Mouse (Mus musculus): Measurements from ENCODE around the gene Dnah17. TPM values are rescaled to one million over a fixed set of nuclear protein-coding genes. Genes with fewer than 3 reads are reported as not detected.

Gene Dnah17
- total and polyA plus RNA-seq, 2 experiments from 2014 or later: 0.17 to 0.62 TPM

DNA sequence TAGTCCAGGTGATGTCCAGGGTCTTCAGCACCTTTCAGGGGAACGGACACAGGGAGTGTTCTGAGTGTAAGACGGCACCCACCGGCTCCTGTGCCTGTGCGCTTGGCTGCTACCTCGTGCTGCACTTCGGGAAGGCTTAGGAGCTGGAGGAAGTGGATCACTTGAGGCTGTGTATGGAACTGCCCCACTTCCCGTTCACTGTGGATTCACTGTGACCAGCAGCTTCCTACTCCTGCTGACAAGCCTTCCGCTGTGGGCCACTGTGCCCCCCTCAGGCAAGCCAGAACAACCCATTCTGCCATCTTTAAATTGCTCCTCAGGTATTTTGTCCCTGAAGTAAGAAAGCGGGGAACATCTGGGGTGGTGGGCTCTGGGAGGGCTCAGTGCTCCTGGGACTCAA, 35.4 kb downstream of the Dnah17 start:
- no peaks in the 10 kb centered on the region for H3K36me3 ChIP-seq (ENCODE audit: insufficient read depth)
- no peak overlapping the region for H3K4me3 ChIP-seq (ENCODE audit: low read depth, low read length)
- H3K4me1 ChIP-seq (ENCODE audit: insufficient read depth): no peaks in the 10 kb centered on the region
- H3K27me3 ChIP-seq (ENCODE audit: insufficient read depth, low read length): no peaks in the 10 kb centered on the region
- TF ChIP-seq CTCF (IDR thresholded peaks at IDR 0.05; ENCODE audit: low read depth): no peak
- DNase-seq: no peak
- H3K27ac ChIP-seq (ENCODE audit: low read depth, low read length): no peak overlapping the region
- 91% methylated on average over 9 of the region's 9 CpGs for WGBS
- H3K9me3 ChIP-seq (ENCODE audit: low read length): no peaks in the 10 kb centered on the region
- ATAC-seq: no peak
- H3K9ac ChIP-seq: no peak overlapping the region
- no peak overlapping the region for H3K4me2 ChIP-seq (ENCODE audit: low read depth)

DNA sequence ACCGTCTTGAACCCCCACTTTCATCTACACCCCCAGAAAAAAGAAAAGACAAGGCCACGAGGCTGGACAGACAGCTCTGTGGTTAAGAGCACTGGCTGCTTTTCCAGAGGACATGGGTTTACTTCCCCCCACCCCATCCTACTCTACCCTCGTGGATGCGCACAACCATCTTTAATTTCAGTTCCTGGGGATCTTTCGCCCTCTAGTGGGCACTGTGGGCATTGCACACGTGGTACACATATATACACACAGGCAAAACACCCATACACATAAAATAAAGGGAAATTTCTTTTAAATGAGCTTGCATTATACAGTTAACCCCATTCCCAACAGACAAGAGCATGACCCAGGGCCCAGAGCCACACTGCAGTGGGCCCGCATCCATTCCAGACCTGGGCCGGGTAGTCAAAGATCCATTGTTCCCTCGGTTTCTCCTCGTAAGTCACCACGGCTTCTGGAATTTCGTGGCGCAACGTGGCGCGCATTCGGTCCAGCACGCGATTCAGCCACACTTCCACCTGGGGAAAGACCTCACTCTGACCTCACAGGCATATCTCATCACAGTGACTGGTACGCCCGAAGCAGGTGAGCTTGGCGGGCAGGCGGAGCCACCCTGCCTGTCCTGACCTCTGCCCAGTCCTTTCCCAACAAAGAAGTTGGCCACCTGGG, 39.3 kb downstream of the Dnah17 start:
- Histone ChIP-seq H3K4me1 (ENCODE audit: insufficient read depth) (no peaks in the 10 kb centered on the region), H3K27me3 (ENCODE audit: insufficient read depth, low read length) (no peaks in the 10 kb centered on the region), H3K36me3 (ENCODE audit: insufficient read depth) (no peaks in the 10 kb centered on the region), H3K4me3 (ENCODE audit: low read depth, low read length) (no peak overlapping the region), H3K27ac (ENCODE audit: low read depth, low read length) (no peak overlapping the region), H3K9ac (no peak overlapping the region), H3K4me2 (ENCODE audit: low read depth) (no peak overlapping the region), H3K9me3 (ENCODE audit: low read length) (no peaks in the 10 kb centered on the region)
- 88% methylated on average over 23 of the region's 23 CpGs for WGBS
- peak; percentile 68 for TF ChIP-seq CTCF (IDR thresholded peaks at IDR 0.05; ENCODE audit: low read depth)
- DNase-seq (peak; percentile 29), ATAC-seq (no peak)

DNA sequence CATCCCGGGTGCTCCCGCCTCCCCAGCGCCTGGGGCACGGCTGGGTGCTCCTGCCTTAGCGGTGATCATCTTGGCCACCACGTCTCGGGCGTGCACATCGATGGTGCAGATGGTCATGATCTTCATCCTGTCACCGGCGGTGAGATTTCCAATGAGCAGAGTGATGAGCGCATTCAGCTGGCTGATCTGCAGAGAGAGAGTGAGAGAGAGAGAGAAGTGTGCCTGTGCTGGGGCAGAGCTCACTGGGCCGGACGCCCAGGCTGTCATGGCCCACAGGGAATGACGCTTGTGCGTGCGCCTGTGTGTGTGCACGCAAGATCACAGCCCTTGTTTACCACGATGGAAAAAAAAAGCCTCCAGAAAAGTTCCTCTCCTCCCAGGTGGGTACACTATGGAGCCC, 41.5 kb downstream of the Dnah17 start:
- WGBS: 84% methylated on average over 19 of the region's 19 CpGs
- no peak for TF ChIP-seq CTCF (IDR thresholded peaks at IDR 0.05; ENCODE audit: low read depth)
- H3K9ac ChIP-seq: no peak overlapping the region
- H3K27ac ChIP-seq (ENCODE audit: low read depth, low read length): no peak overlapping the region
- H3K9me3 ChIP-seq (ENCODE audit: low read length): no peaks in the 10 kb centered on the region
- no peaks in the 10 kb centered on the region for H3K36me3 ChIP-seq (ENCODE audit: insufficient read depth)
- H3K4me3 ChIP-seq (ENCODE audit: low read depth, low read length): no peak overlapping the region
- H3K4me1 ChIP-seq (ENCODE audit: insufficient read depth): no peaks in the 10 kb centered on the region
- H3K27me3 ChIP-seq (ENCODE audit: insufficient read depth, low read length): no peaks in the 10 kb centered on the region
- DNase-seq (no peak), ATAC-seq (no peak)
- no peak overlapping the region for H3K4me2 ChIP-seq (ENCODE audit: low read depth)

DNA sequence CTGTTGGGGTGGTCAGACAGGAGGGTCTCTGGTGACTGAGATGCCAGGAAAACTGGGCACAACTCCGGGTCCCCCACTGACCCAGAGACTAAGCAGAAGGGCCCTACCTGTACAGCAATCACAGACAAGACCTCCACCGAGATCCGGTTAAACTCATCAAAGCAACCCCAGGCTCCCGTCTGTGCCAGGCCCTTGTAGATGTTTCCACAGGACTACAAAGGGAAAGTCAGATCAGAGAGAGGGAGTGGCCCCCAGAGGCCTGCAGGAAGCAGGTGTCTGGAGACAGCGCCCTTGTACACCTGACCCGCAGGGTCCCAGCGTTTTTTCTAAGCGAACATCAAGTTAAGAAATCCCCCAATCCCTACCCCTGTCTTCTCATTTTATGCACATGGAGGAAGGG, 44.5 kb downstream of the Dnah17 start:
- H3K4me3 ChIP-seq (ENCODE audit: low read depth, low read length): no peak overlapping the region
- no peak for ATAC-seq
- no peaks in the 10 kb centered on the region for H3K9me3 ChIP-seq (ENCODE audit: low read length)
- no peaks in the 10 kb centered on the region for H3K4me1 ChIP-seq (ENCODE audit: insufficient read depth)
- H3K27me3 ChIP-seq (ENCODE audit: insufficient read depth, low read length): no peaks in the 10 kb centered on the region
- no peaks in the 10 kb centered on the region for H3K36me3 ChIP-seq (ENCODE audit: insufficient read depth)
- 82% methylated on average over 8 of the region's 8 CpGs for WGBS
- H3K4me2 ChIP-seq (ENCODE audit: low read depth): no peak overlapping the region
- DNase-seq: no peak
- no peak overlapping the region for H3K9ac ChIP-seq
- TF ChIP-seq CTCF (IDR thresholded peaks at IDR 0.05; ENCODE audit: low read depth): no peak
- H3K27ac ChIP-seq (ENCODE audit: low read depth, low read length): no peak overlapping the region

DNA sequence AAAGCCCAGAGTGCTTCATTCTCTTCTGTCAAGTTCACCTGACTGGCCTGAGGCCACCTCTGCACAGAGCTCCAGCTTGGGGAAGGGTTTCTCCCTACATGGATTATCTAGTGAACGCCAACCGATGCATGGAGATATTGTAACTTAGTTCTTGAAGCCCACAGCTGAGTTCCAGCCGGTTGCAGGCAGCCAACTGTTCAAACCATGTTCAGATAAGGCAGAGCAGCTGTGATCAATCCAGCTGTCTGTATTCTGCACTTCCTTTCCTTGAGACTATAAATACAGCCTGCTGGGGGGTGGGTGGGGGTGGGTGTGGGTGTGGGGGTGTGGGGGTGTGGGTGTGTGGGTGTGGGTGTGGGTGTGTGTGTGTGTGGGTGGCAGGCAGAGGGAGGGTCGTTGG, 45.3 kb downstream of the Dnah17 start:
- DNase-seq: no peak
- H3K9me3 ChIP-seq (ENCODE audit: low read length): no peaks in the 10 kb centered on the region
- WGBS: 79% methylated on average over 4 of the region's 4 CpGs
- H3K4me3 ChIP-seq (ENCODE audit: low read depth, low read length): no peak overlapping the region
- TF ChIP-seq CTCF (IDR thresholded peaks at IDR 0.05; ENCODE audit: low read depth): no peak
- ATAC-seq: no peak
- no peak overlapping the region for H3K4me2 ChIP-seq (ENCODE audit: low read depth)
- no peak overlapping the region for H3K9ac ChIP-seq
- H3K4me1 ChIP-seq (ENCODE audit: insufficient read depth): no peaks in the 10 kb centered on the region
- H3K27me3 ChIP-seq (ENCODE audit: insufficient read depth, low read length): no peaks in the 10 kb centered on the region
- no peaks in the 10 kb centered on the region for H3K36me3 ChIP-seq (ENCODE audit: insufficient read depth)
- H3K27ac ChIP-seq (ENCODE audit: low read depth, low read length): no peak overlapping the region

DNA sequence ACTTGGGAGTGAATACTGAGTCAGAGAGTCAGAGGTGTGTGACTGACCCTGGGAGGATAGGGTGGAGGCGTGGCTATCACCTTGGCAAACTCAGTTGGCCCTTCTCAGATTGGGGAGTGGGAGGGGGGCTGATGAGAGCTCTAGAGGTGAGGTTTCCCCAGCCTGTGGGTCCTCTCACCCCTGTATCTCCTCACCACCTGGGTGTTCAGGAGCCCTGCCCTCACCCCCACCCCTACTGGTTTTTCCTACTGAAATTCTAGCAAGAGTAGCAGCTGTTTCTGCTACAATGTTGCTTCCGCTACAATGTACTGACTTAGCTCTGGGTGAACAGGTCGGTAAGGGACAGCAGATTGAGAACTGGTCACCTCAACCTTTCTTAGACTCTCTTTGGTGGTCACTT, 46.2 kb downstream of the Dnah17 start:
- ATAC-seq: no peak
- Histone ChIP-seq H3K4me2 (ENCODE audit: low read depth) (no peak overlapping the region), H3K9me3 (ENCODE audit: low read length) (no peaks in the 10 kb centered on the region), H3K27me3 (ENCODE audit: insufficient read depth, low read length) (no peaks in the 10 kb centered on the region), H3K27ac (ENCODE audit: low read depth, low read length) (no peak overlapping the region), H3K4me3 (ENCODE audit: low read depth, low read length) (no peak overlapping the region), H3K36me3 (ENCODE audit: insufficient read depth) (no peaks in the 10 kb centered on the region), H3K9ac (no peak overlapping the region), H3K4me1 (ENCODE audit: insufficient read depth) (no peaks in the 10 kb centered on the region)
- no peak for TF ChIP-seq CTCF (IDR thresholded peaks at IDR 0.05; ENCODE audit: low read depth)
- DNase-seq: no peak
- 75% methylated on average over 3 of the region's 3 CpGs for WGBS

DNA sequence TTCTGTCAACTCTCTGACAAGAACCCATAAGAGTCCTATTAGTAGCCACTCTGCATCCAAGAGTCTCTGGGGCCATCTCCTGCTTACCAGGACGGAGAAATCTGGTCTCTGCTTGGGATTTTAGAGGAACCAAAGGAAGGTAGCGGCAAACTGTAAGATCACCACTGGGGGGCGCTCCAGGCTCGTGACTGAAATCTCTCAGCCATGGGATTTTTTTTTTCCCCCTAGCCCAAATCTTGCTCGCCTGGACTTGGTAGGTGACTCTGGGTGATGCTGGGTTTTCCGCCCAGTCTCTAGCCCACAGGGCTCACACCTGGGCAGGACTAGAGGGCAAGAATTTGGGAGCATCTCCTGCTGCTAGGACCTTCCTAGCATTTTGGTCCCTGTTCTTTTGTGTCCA, 46.6 kb downstream of the Dnah17 start:
- DNase-seq (peak; percentile 79), ATAC-seq (no peak)
- 8% methylated on average over 6 of the region's 6 CpGs for WGBS
- H3K9ac ChIP-seq: no peak overlapping the region
- no peaks in the 10 kb centered on the region for H3K9me3 ChIP-seq (ENCODE audit: low read length)
- no peak overlapping the region for H3K4me3 ChIP-seq (ENCODE audit: low read depth, low read length)
- H3K4me1 ChIP-seq (ENCODE audit: insufficient read depth): no peaks in the 10 kb centered on the region
- no peaks in the 10 kb centered on the region for H3K36me3 ChIP-seq (ENCODE audit: insufficient read depth)
- peak; percentile 85 for TF ChIP-seq CTCF (IDR thresholded peaks at IDR 0.05; ENCODE audit: low read depth)
- no peaks in the 10 kb centered on the region for H3K27me3 ChIP-seq (ENCODE audit: insufficient read depth, low read length)
- no peak overlapping the region for H3K4me2 ChIP-seq (ENCODE audit: low read depth)
- H3K27ac ChIP-seq (ENCODE audit: low read depth, low read length): no peak overlapping the region

All from forebrain, postnatal 0 days (tissue).